Mouse (Mus musculus) heart, embryonic 15.5 days (tissue): Measurements from ENCODE around the gene Mpi. TPM values are rescaled to one million over a fixed set of nuclear protein-coding genes. Genes with fewer than 3 reads are reported as not detected.
A peak's percentile ranks its signal among the peaks of the same experiment; 100 is the strongest.

Experiments
- ATAC-seq: fragments of 200-750 bp; cut with Nextera tagmentation; replicated peaks from 2 replicates; pipeline ENCODE4 v1.8.0; 2017; ENCODE audit warnings: low read depth, moderate TSS enrichment; ENCODE audit not compliant: insufficient number of reproducible peaks, insufficient read depth, low FRiP score
- H3K27ac ChIP-seq: fragments of 300-500 bp; sonication (generic); 2 replicates; pipeline ENCODE4 v1.5.1; 2015; ENCODE audit warnings: mild to moderate bottlenecking, inconsistent platforms
- H3K27me3 ChIP-seq: fragments of 300-500 bp; sonication (generic); 2 replicates; pipeline ENCODE4 v1.6.1; 2015; ENCODE audit warnings: inconsistent platforms
- H3K36me3 ChIP-seq: fragments of 300-500 bp; sonication (generic); 2 replicates; pipeline ENCODE4 v1.6.1; 2015; ENCODE audit warnings: mild to moderate bottlenecking, inconsistent platforms
- H3K4me1 ChIP-seq: fragments of 300-500 bp; sonication (generic); replicated peaks from 2 replicates; pipeline ENCODE4 v1.6.1; 2015; ENCODE audit warnings: inconsistent platforms
- H3K4me2 ChIP-seq: fragments of 300-500 bp; sonication (generic); 2 replicates; pipeline ENCODE4 v1.6.1; 2015; ENCODE audit warnings: inconsistent platforms, mild to moderate bottlenecking, moderate library complexity
- H3K4me3 ChIP-seq: fragments of 300-500 bp; sonication (generic); 2 replicates; pipeline ENCODE4 v1.5.1; 2015; ENCODE audit warnings: mild to moderate bottlenecking, inconsistent platforms
- H3K9ac ChIP-seq: fragments of 300-500 bp; sonication (generic); 2 replicates; pipeline ENCODE4 v1.6.1; 2015; ENCODE audit warnings: mild to moderate bottlenecking, inconsistent platforms
- H3K9me3 ChIP-seq: fragments of 300-500 bp; sonication (generic); replicated peaks from 2 replicates; pipeline ENCODE4 v1.6.1; 2016; ENCODE audit warnings: inconsistent platforms
- WGBS: fragments of 180-500 bp; shearing (Covaris S2); methylation state at CpG from one replicate; pipeline ENCODE4 v1.1.7; 2015; ENCODE audit warnings: mixed read lengths; 5-methylcytosine and 5-hydroxymethylcytosine counted together
- polyA plus RNA-seq: library from polyadenylated mRNA; unstranded; fragments of >200 nt; fragmentation: Nextera tagmentation; extraction: Ambion mirVana; gene quantifications from 2 replicates; pipeline ENCODE4 v1.2.1, GENCODE M21; 2015

Gene Mpi
- polyA plus RNA-seq, 1 experiment from 2014 or later, result 75.2 TPM

- no peak for ATAC-seq
- Histone ChIP-seq H3K4me3 (no peak overlapping the region), H3K4me1 (peaks cover 14% of the 10 kb centered on the region), H3K36me3 (peaks cover 78% of the 10 kb centered on the region), H3K27me3 (no peaks in the 10 kb centered on the region), H3K9me3 (no peaks in the 10 kb centered on the region), H3K4me2 (no peak overlapping the region), H3K27ac (no peak overlapping the region), H3K9ac (no peak overlapping the region)
- WGBS, result 69% methylated on average over 3 of the region's 3 CpGs
Observed at GRCm38 (mm10) chr9:57543951-57544350, 8.6 kb downstream of the Mpi start.

GRCm38 (mm10) chr9:57541312-57541711 lies 11.3 kb downstream of the Mpi start:
- H3K9ac ChIP-seq, result no peak overlapping the region
- WGBS, result 0% methylated on average over 1 of the region's 1 CpGs

GRCm38 (mm10) chr9:57539550-57539949 lies 13.0 kb downstream of the Mpi start:
- no peak for ATAC-seq
- H3K27me3 ChIP-seq, result no peaks in the 10 kb centered on the region
- WGBS, result 85% methylated on average over 2 of the region's 2 CpGs
- peaks cover 46% of the 10 kb centered on the region for H3K36me3 ChIP-seq
- H3K9me3 ChIP-seq, result no peaks in the 10 kb centered on the region
- no peak overlapping the region for H3K9ac ChIP-seq
- H3K4me1 ChIP-seq, result peaks cover 16% of the 10 kb centered on the region
- H3K27ac ChIP-seq, result no peak overlapping the region
- no peak overlapping the region for H3K4me3 ChIP-seq
- H3K4me2 ChIP-seq, result no peak overlapping the region

More at GRCm38 (mm10) chr9:57541312-57541711, 11.3 kb downstream of the Mpi start:
- Histone ChIP-seq H3K9me3 (no peaks in the 10 kb centered on the region), H3K27ac (no peak overlapping the region), H3K4me1 (peaks cover 16% of the 10 kb centered on the region), H3K4me2 (no peak overlapping the region), H3K27me3 (no peaks in the 10 kb centered on the region), H3K4me3 (no peak overlapping the region), H3K36me3 (peaks cover 59% of the 10 kb centered on the region)
- no peak for ATAC-seq

- no peaks in the 10 kb centered on the region for H3K27me3 ChIP-seq
- peaks cover 16% of the 10 kb centered on the region for H3K4me1 ChIP-seq
- H3K36me3 ChIP-seq, result peaks cover 38% of the 10 kb centered on the region
- ATAC-seq, result peak; percentile 7; the same call in 1 of the 2 replicates
- H3K4me3 ChIP-seq, result peak overlapping the region; percentile 75
- H3K27ac ChIP-seq, result peak overlapping the region; percentile 81
- peak overlapping the region; percentile 80 for H3K9ac ChIP-seq
- under 1% methylated on average over 24 of the region's 24 CpGs for WGBS
- no peaks in the 10 kb centered on the region for H3K9me3 ChIP-seq
- H3K4me2 ChIP-seq, result peak overlapping the region; percentile 76
Observed at GRCm38 (mm10) chr9:57537728-57538181, 14.8 kb downstream of the Mpi start.

- Histone ChIP-seq H3K27ac (peak within 1 kb of the TSS; percentile 81), H3K4me3 (peak within 1 kb of the TSS; percentile 75), H3K4me1 (peaks cover 16% of the 10 kb centered on the region), H3K9me3 (no peaks in the 10 kb centered on the region), H3K36me3 (peaks cover 38% of the 10 kb centered on the region), H3K4me2 (peak within 1 kb of the TSS; percentile 76), H3K27me3 (no peaks in the 10 kb centered on the region), H3K9ac (peak within 1 kb of the TSS; percentile 80)
- peak; percentile 89 for ATAC-seq
- 2% methylated on average over 45 of the region's 45 CpGs for WGBS
Observed at GRCm38 (mm10) chr9:57537044-57537727, 15.4 kb downstream of the Mpi start, which contains the start of gene Fam219b. Fam219b (plus strand) TSS chr9:57537528.

GRCm38 (mm10) chr9:57536362-57536761 lies 16.2 kb downstream of the Mpi start:
- no peak for ATAC-seq
- peaks cover 43% of the 10 kb centered on the region for H3K36me3 ChIP-seq
- H3K4me2 ChIP-seq, result peak overlapping the region; percentile 76
- peaks cover 16% of the 10 kb centered on the region for H3K4me1 ChIP-seq
- H3K9ac ChIP-seq, result no peak overlapping the region
- peak overlapping the region; percentile 75; the same call in 1 of the 2 replicates for H3K4me3 ChIP-seq
- no peaks in the 10 kb centered on the region for H3K9me3 ChIP-seq
- H3K27me3 ChIP-seq, result no peaks in the 10 kb centered on the region
- 80% methylated on average over 5 of the region's 5 CpGs for WGBS
- no peak overlapping the region for H3K27ac ChIP-seq

GRCm38 (mm10) chr9:57531946-57532345 lies 20.6 kb downstream of the Mpi start:
- H3K9me3 ChIP-seq, result no peaks in the 10 kb centered on the region
- ATAC-seq, result no peak
- H3K27ac ChIP-seq, result no peak overlapping the region
- H3K36me3 ChIP-seq, result peaks cover 54% of the 10 kb centered on the region
- H3K4me2 ChIP-seq, result no peak overlapping the region
- H3K4me3 ChIP-seq, result no peak overlapping the region
- H3K4me1 ChIP-seq, result peaks cover 4% of the 10 kb centered on the region
- H3K9ac ChIP-seq, result no peak overlapping the region
- 80% methylated on average over 1 of the region's 1 CpGs for WGBS
- no peaks in the 10 kb centered on the region for H3K27me3 ChIP-seq

GRCm38 (mm10) chr9:57526435-57526834 lies 26.1 kb downstream of the Mpi start:
- Histone ChIP-seq H3K9ac (no peak overlapping the region), H3K27ac (no peak overlapping the region), H3K4me2 (no peak overlapping the region), H3K4me1 (peaks cover 36% of the 10 kb centered on the region), H3K27me3 (no peaks in the 10 kb centered on the region), H3K9me3 (no peaks in the 10 kb centered on the region), H3K36me3 (peaks cover 27% of the 10 kb centered on the region), H3K4me3 (no peak overlapping the region)
- ATAC-seq, result no peak

- H3K9ac ChIP-seq, result no peak overlapping the region
- peaks cover 36% of the 10 kb centered on the region for H3K4me1 ChIP-seq
- H3K36me3 ChIP-seq, result peaks cover 20% of the 10 kb centered on the region
- no peak overlapping the region for H3K4me2 ChIP-seq
- H3K9me3 ChIP-seq, result no peaks in the 10 kb centered on the region
- no peak overlapping the region for H3K4me3 ChIP-seq
- no peaks in the 10 kb centered on the region for H3K27me3 ChIP-seq
- ATAC-seq, result no peak
- 66% methylated on average over 2 of the region's 2 CpGs for WGBS
- no peak overlapping the region for H3K27ac ChIP-seq
Observed at GRCm38 (mm10) chr9:57525516-57525915, 27.0 kb downstream of the Mpi start.

- Histone ChIP-seq H3K4me2 (peak overlapping the region; percentile 62; the same call in 1 of the 2 replicates), H3K27me3 (no peaks in the 10 kb centered on the region), H3K36me3 (peaks cover 9% of the 10 kb centered on the region; the same call in 1 of the 2 replicates), H3K27ac (no peak overlapping the region), H3K9ac (no peak overlapping the region), H3K9me3 (no peaks in the 10 kb centered on the region), H3K4me3 (no peak overlapping the region), H3K4me1 (peaks cover 36% of the 10 kb centered on the region)
- no peak for ATAC-seq
Observed at GRCm38 (mm10) chr9:57524439-57524838, 28.1 kb downstream of the Mpi start.

- 88% methylated on average over 1 of the region's 1 CpGs for WGBS
- Histone ChIP-seq H3K36me3 (0 out of 2 replicates have a peak, but pooled peaks cover 2% of the 10 kb centered on the region), H3K9ac (no peak overlapping the region), H3K4me3 (no peak overlapping the region), H3K4me1 (peaks cover 36% of the 10 kb centered on the region), H3K27me3 (no peaks in the 10 kb centered on the region), H3K4me2 (peak overlapping the region; percentile 62), H3K9me3 (no peaks in the 10 kb centered on the region), H3K27ac (no peak overlapping the region)
- ATAC-seq, result no peak
Observed at GRCm38 (mm10) chr9:57523754-57524153, 28.8 kb downstream of the Mpi start.

- Histone ChIP-seq H3K4me3 (peak overlapping the region; percentile 79), H3K27me3 (no peaks in the 10 kb centered on the region), H3K27ac (peak overlapping the region; percentile 98; the same call in 1 of the 2 replicates), H3K36me3 (no peaks in the 10 kb centered on the region), H3K4me1 (peaks cover 36% of the 10 kb centered on the region), H3K9me3 (no peaks in the 10 kb centered on the region), H3K4me2 (peak overlapping the region; percentile 62), H3K9ac (peak overlapping the region; percentile 96; the same call in 1 of the 2 replicates)
- ATAC-seq, result no peak
- 53% methylated on average over 4 of the region's 4 CpGs for WGBS
Observed at GRCm38 (mm10) chr9:57522861-57523246, 29.7 kb downstream of the Mpi start.
